Mouse (Mus musculus): ENCODE measurements at regions not wholly inside any gene's neighbourhood (a gene's known extent, or its start where the extent isn't known, plus 50 kb on each side); places are given as distances from the start of the nearest gene placed in this dataset.
A peak's percentile ranks its signal among the peaks of the same experiment; 100 is the strongest.

DNA sequence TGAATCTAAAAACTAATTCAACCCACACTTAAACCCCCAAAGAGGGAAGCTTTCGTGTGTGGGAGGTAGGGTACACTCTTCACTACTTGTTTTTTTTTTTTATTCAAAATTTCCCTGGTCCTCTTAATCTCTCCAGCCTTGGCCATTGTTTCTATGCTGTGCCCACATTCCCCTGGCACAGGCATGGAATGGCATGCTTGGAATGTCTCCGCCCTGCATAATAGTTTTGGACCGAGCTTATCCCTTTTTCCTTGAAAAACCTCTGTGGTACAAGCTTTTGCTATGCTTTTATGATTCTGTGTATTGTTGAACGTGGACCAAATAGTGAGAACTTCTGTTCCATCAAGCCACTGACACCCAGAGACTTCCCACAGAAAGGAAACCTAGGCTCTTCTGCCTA lies 126.8 kb upstream of the Bmp4 start:
- peak; percentile 15 for DNase-seq (ENCODE audit: low spot score)

DNA sequence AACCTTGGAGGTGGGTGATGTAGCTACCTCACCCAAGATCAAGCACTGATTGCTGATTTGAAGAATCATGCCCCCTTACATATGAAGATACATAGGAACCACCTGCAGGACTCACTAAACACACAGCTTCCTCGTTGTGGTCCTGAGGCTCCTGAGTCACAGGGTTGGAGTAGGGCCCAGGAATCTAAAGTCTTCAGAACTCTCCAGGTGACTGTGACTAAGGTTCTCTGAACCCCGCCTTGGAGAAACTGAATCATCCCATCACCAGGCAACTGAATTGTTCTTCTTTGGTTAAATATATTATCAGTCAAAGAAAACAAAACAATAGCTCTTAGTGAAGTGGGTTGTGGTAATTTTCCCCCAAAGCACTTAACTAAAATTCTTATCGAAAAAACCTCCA lies 125.8 kb upstream of the Bmp4 start:
- no peak for DNase-seq (ENCODE audit: low spot score)

DNA sequence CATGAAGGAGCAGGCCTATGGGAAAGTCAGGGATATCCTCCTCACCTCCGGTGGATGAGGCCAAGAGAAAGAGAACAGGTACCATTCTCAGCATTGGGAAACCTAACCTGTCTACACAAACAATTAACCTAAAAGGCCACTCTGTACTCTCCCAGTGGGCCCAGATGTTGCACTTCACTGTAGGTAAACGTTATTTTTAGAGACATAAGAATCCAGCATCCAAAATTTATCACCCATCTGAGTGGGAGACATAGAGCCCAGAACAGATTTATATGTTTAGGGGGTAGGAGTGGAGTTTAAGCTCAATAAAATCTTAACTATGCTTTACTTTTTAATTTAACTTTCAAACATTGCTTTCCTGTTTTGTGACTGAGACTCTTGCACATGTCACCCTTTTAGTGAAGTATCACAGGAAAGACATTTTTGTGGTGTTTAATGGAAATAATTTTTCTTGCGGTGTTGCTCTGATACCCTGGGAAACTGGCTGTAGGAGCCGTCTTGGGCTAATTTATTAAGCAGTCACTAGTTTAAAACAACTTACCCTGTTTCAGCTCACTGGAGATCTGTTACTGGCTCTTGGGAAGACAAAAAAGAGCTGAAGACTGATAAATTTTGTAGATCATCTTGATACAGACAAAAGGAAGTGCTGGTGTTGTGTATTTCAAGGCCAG lies 123.9 kb upstream of the Bmp4 start:
- DNase-seq (ENCODE audit: low spot score), result no peak

DNA sequence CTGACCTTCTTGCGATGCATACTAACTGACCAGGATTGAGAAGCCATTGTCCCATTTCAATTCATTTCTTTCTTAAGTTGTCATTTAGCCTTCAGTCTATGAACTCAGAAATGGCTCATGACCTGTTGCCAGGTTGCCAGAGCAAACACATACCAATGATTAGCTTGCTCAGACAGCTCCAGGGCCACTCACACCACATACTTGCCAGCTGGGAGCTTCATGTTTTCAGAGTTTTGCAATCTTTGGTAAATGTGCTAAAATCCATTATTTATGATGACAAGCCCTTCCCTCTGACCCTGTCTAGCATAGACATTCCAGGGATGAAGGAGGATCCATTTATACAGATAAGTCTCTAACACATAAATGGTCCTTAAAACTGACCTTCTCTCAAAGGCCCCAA lies 121.6 kb upstream of the Bmp4 start:
- no peak for DNase-seq (ENCODE audit: low spot score)

DNA sequence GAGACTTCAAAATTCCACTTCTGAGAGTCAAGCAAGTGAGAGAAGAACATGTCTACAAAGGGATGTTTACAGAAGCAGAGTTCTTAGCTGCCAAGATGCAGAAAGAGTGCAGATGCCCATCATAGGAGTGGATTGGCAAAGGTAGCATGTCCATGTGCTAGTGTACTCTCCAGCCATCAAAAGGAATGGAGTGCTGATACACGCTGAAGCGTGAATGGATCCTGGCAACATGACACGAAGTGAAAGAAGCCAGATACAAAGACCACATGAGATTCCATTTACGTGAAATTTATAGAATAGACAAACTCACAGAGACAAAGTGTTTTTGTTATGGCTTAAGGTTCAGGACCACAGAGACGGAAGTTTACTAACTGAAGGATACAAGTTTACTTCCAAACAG lies 118.4 kb upstream of the Bmp4 start:
- DNase-seq (ENCODE audit: low spot score), result no peak

DNA sequence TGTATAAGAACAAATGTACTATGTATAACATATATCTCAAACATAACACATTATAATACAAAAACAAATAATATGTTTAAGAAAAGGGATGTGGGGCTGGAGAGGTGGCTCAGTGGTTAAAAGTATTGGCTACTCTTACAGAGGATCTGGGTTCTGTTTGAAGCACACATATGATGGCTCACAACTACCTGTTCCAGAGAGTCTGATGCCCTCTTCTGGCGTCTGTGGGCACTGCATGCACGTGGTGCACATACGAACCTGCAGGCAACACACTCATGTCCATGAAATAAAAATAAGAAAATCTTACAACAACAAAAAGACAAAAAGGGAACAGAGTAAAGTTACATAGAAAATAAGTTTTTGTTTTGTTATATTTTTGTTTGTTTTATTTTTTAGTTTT lies 114.8 kb upstream of the Bmp4 start:
- DNase-seq (ENCODE audit: low spot score), result no peak

DNA sequence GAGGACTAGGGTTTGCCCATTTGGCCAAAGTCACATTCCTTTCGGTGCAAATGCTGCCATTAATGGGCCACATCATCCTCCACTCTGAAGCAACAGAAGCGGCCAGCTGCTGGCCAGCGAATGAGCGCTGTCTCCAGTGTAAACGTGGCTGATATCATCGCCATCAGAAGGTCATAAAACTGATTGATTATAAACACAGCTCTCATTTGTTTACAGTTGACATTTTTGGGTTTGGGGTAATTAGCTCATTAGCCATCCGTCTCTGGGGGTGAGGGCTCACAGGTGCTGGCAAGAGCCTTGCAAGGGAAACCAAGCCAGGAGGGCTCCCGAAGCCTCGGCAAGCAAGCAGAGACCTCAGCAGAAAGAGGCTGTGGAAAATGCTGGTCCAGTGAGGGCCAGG lies 101.1 kb upstream of the Bmp4 start:
- DNase-seq (ENCODE audit: low spot score), result no peak

DNA sequence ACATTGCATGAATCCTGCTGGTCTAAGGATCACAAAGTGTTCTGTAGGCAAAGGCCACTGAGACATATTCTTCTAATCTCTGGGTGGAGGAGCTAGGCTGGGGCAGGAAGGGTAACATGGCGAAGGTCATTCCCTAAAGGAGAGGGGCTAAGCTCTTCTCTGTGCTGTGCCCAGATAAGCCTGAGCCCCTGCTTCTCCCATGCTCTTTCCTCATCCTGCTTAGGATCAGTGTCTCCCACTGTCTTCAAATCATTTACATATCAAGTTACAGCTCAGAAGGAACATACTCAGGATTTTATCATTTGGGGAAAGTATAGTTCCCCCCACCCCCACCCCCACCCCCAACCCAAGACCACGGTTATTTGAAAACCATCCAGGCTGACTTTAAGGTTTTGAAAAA lies 100.7 kb upstream of the Bmp4 start:
- DNase-seq (ENCODE audit: low spot score), result no peak

DNA sequence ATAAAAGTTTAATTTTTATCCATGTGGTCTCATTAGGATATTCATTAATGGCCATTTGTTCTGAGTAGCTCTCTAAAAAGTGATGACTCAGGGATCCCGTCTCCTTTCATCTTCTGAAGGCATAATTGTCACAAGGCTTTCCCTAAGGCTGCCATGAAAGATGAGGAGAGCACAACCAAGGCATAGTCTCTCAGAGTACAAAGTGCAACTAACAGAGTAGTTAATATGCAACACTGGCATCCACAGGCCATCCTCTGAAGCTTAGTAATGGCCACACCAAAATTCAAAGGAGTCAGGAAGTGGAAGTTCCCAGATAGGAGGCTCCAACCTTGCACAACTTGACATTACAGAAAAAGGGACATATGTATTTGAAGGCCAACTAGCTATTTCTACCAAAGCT lies 97.1 kb upstream of the Bmp4 start:
- no peak for DNase-seq (ENCODE audit: low spot score)

DNA sequence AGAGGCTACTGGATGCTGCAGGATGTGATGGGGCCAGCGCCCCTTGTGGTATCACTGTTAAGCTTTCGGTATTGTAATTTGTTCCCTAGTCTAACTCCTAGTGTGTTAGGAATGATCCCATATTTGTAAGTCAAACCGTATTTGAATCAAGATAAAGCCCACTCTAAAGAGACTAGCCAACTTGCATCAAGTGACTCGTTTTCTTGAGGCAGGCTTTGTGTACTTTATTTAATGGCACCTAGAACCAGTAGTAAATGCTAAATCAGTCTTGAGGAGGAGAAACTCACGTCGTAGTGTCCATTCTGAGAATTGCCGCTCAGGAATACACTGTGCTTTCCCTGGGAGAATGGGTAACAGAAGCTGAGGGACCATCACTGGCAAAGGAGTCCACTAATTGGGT lies 89.9 kb upstream of the Bmp4 start:
- DNase-seq (ENCODE audit: low spot score), result no peak

DNA sequence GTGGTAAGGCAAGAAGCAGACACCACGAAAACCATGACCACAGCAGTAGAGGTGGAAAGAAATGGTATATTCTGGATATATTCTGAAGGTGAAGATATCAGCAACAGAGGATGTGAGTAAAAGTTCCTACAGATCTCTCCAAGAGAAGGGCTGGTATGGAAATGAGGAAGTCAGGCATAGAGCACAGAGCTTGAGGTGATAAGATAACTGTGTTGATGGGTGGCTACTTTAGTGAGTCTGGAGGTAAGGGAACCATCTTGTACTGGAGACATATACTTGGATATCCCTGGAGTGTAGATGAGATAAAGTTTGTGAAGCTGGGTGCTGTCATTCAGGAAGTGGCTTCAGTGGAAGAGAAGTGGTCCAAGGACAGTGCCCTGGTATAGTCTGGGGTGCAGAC lies 85.5 kb upstream of the Bmp4 start:
- DNase-seq (ENCODE audit: low spot score), result no peak

DNA sequence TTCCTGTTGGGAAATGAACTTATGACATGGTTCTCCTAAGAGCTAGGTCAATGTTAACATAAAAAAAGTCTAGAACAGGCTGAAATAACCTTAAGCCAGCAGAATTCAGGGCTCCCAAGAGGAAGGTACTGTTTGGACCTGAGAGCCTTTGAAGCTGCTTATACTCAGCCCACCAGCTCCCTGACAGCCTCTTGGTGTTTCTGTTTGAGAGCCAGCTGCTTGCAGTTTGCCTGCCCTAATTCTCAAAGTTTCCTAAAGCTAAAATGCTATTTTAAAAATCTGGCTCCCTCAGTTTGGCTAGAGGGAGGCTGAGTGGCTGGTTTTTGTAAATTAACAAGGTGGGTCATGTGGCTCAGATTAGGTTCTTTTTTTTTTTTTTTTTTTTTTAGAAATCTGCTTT lies 72.5 kb upstream of the Bmp4 start:
- no peak for DNase-seq (ENCODE audit: low spot score)

DNA sequence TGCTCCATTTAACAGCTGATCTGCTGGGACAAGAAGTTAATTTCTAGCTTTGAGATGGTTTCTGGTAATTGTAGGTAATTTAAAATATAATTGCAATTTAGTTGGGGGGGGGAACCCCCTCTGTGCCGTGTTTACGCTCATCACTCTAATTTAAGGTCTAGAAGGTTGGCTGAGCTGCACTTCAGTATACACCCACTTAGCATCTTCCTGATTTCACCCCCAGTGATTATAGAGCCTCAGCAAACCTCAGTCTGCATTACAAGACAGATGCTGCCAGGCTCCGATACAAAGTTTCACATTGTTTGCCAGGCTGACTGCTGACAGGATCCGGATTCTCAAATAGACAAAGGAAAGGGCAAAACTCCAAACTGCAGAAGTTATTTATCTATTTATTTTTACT lies 71.5 kb upstream of the Bmp4 start:
- DNase-seq (ENCODE audit: low spot score), result no peak

DNA sequence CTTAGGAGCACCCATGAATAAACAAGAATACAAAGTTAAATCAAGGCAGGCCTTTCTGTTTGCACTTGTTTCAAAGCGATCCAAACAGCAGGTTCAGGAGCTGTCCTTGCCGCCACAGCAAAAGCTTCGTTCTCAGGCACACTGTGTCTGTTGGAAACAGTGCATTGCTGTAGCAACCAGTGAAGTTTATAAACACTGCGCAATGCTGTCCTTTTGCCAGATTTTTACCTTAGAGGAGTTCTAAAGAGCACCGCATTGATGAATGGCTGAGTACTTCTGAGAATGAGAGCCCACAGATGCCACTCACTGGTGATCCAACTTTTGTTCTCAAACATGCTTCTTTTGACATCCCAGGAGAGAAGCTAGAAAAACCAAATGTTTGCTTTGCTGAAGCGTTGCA lies 64.0 kb upstream of the Bmp4 start:
- no peak for DNase-seq (ENCODE audit: low spot score)

DNA sequence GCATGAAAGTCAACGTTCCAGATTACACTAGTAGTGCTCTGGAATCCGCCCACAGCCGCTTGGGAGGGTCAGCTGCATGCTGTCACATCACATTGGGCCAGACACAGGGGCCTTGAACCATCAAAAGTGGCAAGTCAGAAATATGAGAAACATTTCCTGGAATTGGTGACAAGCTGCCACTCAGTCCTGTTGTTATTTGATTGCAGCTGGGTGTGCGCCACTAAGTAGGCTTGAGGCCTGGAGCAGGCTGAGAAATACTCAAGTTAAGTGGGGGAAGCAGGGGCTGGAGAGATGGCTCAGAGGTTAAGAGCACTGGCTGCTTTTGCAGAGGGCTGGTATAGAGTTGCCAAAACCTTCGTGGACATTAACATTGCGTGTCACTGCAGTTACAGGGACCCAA lies 51.2 kb upstream of the Bmp4 start:
- no peak for DNase-seq (ENCODE audit: low spot score)

Measured in ovary, postnatal 36 days (tissue).